Mouse (Mus musculus): ENCODE data around the gene Fkbp14. TPM values are rescaled to one million over a fixed set of nuclear protein-coding genes. Genes with fewer than 3 reads are reported as not detected.
A peak's percentile ranks its signal among the peaks of the same experiment; 100 is the strongest.

The Fkbp14 gene
- polyA plus RNA-seq, 3 experiments from 2014 or later = not detected

GRCm38 (mm10) chr6:54587683-54588082 is 9.4 kb downstream of the Fkbp14 start:
- ATAC-seq = no peak

- ATAC-seq = no peak
Observed at GRCm38 (mm10) chr6:54586911-54587310, 10.2 kb downstream of the Fkbp14 start.

GRCm38 (mm10) chr6:54586175-54586574 is 10.9 kb downstream of the Fkbp14 start:
- ATAC-seq = peak; percentile 82

DNA sequence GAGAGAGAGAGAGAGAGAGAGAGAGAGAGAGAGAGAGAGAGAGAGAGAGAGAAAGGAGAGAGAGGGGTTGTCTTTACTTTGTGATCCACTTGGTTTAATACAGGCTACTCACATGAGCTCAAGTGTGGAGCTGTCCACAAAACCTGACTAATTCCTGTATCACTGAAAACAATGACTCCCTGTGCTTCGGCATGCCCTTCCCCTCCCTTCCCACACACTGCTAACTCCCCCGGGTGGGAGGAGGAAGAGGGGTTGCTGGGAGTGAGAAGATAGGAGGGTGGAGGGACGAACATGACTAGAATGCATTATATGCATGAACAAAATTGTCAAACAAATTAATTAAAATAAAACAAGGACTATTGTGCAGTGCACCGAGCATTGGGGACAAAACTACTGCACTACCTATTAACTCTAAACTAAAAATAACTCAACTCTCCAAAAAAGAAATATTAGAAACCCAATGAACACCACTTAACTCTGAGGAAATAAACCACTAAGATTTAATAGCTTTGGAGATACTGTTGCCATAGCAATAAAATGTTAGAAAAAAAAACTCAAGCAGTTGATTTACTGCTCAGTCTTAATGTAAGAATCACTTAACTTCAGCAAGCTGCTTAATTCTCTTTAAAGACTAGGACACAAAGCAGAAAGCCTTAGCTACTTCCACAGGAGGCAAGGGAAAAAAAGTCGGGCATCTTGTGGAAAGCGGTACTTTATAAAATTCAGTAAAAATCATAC is 23.7 kb downstream of the Fkbp14 start:
- ATAC-seq = no peak

GRCm38 (mm10) chr6:54569776-54570175 is 27.3 kb downstream of the Fkbp14 start:
- ATAC-seq = no peak

- ATAC-seq = no peak
Observed at GRCm38 (mm10) chr6:54566546-54566919, 30.6 kb downstream of the Fkbp14 start.

- no peak for ATAC-seq
Observed at GRCm38 (mm10) chr6:54565665-54566545, 31.2 kb downstream of the Fkbp14 start, which contains the start of gene Scrn1. TSS of gene Scrn1 (minus strand) at chr6:54566489.

DNA sequence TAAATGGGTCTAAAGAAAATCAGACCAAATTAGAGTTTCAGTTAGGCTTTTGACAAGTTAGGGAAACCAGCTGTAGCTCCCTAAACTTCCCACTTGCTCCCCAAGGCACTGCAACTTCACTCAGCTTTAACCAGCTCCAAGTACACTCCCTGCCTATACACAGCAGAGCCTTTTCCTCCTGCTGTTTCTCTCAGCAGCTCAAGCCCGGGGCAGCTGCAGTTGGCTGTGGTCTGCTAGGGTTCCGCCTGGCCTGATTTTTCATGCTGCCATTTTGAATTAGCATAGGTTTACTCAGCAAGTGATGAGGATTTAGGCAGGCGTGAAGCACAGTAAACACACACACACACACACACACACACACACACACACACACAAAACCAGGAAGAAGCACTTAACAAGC is 32.1 kb downstream of the Fkbp14 start:
- no peak for ATAC-seq

DNA sequence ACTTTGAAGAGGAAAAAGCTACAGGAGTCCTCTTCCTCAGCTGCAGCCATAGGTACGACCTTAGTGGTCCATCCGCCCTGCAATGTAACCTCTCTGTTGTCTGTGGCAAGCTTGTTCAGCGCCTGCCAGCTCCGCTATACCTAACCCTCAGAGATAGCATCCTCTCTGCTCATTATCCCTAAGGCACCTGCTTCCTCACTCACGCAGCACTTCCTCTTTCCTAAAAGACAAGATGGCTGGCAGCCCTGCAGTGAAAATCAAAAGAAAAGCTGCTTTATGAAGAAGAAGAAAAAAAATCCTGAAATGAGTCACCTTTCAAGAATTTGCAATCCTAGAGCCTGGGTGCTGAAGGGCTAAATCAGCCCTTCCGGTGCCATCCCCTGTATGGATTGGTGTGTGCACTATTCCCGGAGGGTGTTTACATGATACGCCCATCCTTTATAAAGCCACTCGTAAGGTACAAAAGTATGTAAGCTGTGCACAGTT is 32.6 kb downstream of the Fkbp14 start:
- ATAC-seq = no peak

DNA sequence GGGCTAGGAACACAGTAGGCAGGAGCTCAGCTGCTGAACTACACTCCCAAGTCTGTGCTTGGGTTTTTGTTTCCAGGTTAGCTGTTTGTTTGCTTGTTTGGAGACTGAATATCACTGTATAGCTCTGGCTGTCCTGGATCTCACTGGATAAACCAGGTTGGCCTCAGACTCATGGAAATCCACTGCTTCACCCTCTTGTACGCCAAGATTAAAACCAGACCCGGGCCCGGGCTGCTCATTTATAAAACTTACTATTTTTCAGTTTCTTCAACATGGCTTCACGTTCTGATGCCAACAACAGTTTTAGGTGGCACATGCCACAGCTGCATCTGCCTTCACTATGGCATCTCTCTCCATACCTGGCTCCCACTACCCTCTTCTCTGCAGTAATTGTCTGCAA is 33.5 kb downstream of the Fkbp14 start:
- ATAC-seq = no peak

DNA sequence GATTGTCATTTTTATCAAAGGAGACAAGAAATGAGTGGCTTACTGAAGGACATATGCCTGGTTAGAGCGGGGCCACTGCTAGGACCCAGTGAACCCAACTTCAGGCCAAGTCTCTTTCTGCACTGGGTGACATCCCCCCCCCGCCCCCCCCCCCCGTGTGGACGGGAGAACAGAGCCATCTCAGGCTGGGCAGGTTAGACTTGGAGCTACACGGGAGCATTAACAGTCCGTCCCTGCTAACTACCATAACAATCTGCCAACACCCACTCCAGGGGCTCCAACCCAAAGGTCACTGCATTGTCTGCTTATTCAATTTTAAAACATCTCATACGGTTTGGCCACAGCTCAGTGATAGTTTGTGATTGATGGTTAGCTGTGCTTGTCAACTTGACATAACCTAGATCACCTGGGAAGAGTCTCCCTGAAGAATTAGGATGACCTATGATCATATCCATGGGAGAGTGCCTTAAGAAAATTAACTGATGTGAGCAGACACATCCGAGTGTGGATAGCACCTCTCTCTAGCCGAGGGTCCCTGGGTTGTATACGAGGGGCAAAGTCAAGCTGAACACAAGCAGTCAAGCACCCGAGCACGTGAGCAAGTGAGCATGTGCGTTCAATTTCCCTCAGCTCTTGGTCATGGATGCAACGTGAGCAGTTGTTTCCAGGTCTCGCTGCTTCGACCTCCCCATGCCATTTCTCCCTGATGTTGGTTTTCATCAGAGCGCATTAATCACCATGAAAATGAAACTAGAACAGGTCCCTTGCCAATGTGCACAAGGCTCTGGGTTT is 34.9 kb downstream of the Fkbp14 start:
- no peak for ATAC-seq

DNA sequence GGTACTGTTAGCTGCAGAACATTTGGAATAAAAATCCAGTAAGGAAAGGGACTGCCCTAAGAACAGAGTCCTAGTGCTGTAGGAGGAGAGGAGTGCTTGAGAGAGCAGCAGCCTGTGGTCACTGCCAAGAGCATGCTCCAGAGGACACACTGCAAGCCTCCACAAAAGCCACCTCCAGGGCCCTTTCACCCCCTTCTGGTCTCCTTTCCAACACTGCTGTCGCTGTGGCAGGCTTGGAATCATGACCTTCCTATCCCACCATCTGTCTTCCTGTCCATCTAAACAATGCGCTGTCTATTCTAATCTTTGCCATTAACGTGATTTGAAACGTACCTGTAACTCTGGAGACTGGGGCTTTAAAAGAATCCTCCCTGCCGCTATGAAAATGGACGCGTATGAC is 38.6 kb downstream of the Fkbp14 start:
- ATAC-seq = no peak

DNA sequence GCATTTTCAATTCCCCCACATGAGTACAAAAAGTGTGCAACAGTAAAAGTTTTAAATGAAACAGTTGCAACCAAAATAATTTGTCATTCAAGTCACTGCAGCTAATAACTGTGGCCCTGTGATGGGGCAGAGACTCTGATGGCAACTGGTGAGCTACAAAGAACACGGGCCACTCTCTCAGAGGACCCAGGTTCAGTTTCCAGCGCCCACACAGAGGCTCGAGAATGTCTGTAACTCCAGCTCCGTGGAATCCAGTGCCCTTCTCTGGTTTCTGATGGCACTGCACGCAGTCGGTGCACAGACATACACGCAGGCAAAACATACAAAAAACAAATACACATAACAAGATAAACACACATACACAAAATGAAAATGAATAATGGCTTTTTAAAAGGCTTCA is 39.4 kb downstream of the Fkbp14 start:
- no peak for ATAC-seq

DNA sequence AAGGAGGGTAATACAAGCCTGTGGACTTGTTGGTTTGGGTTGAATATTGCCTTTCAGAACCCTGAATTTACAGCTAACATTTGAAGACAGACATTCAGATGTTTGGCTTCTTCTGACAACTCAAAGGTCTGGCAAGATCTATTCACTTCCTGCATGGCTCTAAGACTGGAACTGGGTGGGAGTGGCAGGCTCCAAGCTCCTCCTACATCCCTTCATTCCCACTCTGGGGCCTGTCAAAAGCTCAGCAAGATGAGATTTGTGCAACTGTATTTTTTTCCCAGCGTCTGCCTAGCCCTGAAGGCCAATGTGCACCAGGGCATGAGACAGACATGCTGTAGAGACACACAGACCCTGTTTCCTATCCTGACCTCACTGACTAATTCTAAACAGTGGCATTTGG is 41.3 kb downstream of the Fkbp14 start:
- ATAC-seq = no peak

GRCm38 (mm10) chr6:54554341-54555110 is 42.6 kb downstream of the Fkbp14 start:
- no peak for ATAC-seq

DNA sequence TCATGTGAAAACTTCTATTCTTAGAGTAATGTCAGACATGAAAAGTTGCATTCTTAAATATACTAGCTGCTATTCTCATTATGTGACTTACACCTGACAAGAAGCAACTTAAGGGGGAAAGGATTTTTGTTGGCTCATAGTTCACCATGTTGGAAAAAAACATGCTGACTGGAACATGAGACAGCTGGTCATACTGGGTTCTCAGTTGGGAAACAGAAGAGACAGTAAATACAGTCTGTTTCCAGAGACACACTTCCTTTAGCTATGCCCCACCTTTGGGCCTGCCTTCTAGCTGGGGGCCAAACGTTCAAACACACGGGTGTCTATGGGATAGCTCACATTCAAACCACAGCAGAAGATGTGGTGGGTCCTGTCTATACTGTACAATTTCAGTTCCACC is 43.5 kb downstream of the Fkbp14 start:
- ATAC-seq = no peak

DNA sequence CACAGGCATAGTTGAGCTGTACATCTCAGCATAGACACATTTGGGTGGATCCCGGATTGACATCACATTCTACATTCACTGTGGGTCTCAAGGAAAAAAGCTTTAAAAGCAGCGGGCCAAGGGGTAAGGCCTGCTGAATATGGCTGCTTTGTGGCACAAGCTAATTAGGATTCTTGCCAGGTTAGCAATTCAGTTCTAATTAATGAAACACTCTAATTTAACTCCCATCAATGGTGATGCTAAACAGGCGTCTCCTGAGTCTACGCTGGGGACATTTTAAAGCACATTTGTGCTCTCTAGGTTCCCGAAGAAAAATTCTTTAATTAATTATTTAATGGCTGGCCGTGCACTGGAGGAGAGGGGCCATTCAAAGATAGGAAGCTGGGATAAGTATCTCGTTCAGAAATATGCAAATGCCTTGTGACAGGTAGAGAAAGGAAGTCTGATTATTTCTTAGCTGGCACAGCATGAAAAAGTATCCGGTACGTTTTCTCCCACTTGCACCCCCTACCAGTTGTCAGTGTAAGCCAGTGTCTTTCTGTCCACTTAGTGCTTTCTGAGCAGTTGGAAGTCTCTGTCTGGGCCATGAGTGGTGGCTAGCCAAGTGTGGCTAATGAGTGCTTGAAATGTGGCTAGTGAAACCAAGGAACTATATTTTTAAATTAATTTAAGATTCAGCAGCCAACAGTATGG is 44.2 kb downstream of the Fkbp14 start:
- ATAC-seq = no peak

DNA sequence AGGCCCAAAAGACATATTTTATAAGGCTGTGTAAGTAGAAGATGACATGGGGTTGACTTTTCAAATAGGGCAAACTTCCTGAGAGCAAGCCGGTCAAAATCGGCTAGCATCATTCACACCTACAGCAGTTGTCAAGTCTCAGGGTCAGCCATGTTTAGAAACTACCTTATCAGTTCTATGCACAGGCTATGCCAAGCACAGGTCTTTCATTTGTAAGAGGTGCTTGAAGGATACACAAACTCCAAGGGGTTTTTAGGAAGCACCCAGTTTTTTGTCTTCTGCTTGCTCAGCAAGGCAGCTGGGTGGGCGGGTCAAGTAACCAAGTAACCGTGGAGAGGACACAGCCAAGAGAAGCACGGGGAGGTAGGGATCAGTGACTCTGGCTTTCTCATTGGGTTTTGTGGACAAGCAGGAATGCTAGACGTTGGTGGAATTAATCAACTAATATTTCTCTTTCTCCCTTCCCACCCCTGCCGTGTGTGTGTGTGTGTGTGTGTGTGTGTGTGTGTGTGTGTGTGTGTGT is 46.2 kb downstream of the Fkbp14 start:
- ATAC-seq = no peak

DNA sequence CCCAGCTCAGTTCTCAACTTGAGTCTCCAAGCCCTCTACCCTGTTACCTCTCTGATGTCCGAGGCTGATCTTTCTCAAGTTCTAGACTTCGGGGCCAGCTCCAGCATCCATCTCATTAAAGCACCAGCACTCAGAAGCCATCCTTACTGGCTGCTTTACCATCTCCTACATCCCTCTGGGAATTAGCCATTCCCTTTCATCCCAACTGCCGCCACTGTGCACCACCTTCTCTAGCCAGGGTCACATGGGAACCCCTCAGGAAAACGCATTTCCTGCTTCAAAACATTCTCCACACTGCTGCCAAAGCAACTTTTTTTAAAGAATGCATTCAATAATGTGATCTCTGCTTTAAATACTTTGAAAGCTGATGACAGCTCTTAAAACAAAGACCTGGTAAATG is 47.8 kb downstream of the Fkbp14 start:
- ATAC-seq = no peak

DNA sequence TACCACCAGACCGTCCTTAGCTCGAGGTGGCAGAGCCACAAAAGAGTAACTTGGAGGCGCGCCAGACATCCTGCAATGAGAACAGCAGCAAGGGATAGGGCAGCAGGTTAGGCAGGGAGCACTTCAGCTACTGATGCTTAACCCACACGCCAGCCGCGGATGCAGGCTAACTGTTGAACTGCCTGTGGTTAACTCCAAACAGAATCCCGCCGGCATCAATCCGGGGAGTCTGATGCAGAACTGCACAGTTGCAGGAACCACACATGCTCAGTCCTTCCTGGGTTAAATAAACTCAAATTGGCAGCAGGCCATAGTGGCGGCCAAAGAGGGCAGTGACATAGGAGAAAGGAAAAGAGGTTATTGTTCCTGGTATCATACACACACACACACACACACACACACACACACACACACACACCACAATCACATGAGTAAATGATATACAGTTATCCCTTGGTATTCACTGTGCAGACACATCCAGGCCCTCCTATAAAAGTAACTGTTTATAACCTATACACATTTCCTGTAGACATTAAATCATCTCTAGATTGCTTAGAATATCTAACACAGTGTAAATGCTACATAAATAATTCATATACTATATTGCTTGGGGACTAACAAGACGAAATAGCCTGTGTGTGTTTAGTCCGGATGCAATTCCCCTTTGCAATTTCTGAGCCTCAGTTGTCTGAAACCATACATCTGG is 48.6 kb downstream of the Fkbp14 start:
- ATAC-seq = no peak

DNA sequence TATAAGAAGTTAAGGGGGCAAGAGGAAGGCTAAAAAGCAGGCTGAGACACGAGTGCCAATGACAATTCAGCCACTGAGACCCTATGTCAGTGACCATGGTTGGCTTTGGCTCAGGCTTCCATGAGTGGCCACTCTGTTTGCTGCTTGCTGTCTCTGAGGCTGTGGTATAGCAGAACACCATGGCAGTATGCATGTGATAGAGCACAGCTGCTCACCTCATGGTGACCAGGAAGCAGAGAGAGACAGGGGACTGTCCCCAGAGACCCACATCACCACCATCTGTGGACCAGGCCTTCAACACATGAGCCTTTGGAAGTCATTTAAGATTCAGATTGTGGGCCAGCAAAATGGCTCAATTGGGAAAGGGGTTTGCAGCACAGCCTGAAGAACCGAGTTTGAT is 53.5 kb downstream of the Fkbp14 start:
- no peak for ATAC-seq

Measured in inflammation-experienced regulatory T-cells, adult 6 months (primary cell).